Mouse (Mus musculus) mature B cell (primary cell): ENCODE measurements around the gene Hspb3.

Experiments used
- in situ Hi-C: fragments of 300-500 bp; cut with MboI; formaldehyde crosslinking; loops from 2 replicates; pipeline ENCODE4 v1.14.3; 2019

Hspb3 gene

DNA sequence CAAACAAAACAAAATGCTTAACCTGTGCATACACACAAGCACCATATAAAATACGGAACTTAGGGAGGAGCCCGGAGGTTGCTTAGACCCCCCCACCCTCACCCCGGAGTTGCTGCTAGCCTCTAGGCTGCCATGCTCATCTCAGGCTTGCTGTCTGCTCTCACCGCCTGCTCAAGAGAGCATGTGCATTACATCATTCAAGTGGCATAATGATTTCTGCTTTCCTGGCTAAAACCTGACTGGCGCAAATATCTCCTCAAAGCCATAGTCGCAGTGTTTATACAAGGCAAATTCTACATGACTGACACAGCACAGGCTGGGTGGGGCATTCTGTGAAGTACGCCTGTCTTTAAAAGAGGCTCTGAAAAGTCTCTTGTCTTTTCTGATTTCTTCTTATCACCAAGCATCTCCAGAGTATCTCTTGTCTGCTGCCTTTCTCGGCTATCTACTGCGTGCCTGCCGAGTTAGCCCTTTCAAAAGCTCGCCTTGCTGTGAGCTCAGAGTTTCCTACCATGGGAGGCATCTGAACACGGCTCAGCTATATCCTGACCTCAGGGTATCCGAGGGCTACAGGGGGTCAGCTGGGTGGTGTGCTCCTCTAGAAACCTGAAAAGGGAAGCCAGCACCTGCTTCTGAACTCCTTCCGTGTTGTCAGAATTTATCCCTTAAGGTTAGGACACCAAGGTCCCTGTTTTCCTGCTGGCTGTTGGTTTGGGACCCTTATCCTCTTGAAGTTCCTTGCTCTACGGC, 28.6 kb downstream of the Hspb3 start:
- in situ Hi-C loops, result no loop called here

DNA sequence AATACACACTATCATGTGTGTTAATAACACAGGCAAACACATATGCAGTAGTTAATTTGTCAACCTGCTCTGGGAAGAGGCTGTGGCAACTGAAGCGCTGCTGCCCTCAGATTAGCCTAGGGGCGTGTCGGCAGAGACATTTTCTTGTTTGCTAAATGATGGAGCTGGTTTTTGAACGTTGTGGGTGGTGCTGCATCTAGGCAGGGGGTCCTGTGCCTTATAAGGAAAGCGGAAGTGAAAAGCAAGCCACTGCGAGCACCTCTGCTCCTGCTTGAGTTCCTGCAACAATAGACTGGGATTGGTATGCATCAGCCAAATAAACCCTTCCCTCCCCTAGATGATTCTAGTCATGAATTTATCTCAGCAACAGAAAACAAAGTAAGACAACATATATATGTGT, 31.0 kb downstream of the Hspb3 start:
- in situ Hi-C loops, result no loop called here

GRCm38 (mm10) chr13:113627601-113628000, 35.9 kb downstream of the Hspb3 start:
- in situ Hi-C loops, result no loop called here

- in situ Hi-C loops, result no loop called here
These were observed 40.6 kb downstream of the Hspb3 start for GRCm38 (mm10) chr13:113622865-113623255.

DNA sequence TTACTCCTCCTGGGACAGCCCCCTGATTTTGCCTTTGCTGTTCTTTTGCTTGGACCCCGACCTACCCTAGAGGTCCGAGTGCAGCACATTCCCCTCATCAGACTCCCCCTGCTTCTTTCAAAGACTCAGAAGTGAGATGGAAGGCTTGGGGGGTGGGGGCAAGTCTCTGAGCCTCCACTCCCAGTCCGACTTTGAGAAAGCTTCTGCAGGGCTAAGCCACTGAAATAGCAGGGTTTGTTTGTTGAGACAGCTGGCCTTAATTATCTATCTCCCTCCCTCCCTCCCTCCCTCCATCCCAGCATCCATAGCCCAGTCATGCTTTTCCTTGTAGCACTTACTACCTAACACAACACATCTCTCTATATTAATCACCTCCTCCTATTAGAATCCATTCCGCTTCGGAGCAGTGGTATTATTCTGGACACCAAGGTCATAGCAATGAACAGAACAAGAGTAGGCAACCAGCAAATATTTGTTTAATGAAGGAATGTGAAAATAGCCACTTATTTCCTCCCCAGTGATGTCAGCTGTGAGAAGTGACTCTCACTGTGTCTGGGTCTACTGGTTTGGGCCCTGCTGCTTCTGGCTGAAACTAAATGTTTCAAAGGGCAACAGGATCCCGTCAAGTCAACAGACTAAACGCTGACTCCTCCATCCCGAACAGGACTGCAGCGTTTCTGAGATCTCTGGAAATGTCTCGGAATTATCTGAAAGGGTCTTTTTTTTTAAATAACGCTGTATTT, 41.2 kb downstream of the Hspb3 start:
- in situ Hi-C loops, result no loop called here

GRCm38 (mm10) chr13:113619003-113619402, 44.5 kb downstream of the Hspb3 start:
- in situ Hi-C loops, result loop anchor here (10.0 kb wide), 1 partner anchor 284 kb away; no protein-coding TSS in a partner anchor

DNA sequence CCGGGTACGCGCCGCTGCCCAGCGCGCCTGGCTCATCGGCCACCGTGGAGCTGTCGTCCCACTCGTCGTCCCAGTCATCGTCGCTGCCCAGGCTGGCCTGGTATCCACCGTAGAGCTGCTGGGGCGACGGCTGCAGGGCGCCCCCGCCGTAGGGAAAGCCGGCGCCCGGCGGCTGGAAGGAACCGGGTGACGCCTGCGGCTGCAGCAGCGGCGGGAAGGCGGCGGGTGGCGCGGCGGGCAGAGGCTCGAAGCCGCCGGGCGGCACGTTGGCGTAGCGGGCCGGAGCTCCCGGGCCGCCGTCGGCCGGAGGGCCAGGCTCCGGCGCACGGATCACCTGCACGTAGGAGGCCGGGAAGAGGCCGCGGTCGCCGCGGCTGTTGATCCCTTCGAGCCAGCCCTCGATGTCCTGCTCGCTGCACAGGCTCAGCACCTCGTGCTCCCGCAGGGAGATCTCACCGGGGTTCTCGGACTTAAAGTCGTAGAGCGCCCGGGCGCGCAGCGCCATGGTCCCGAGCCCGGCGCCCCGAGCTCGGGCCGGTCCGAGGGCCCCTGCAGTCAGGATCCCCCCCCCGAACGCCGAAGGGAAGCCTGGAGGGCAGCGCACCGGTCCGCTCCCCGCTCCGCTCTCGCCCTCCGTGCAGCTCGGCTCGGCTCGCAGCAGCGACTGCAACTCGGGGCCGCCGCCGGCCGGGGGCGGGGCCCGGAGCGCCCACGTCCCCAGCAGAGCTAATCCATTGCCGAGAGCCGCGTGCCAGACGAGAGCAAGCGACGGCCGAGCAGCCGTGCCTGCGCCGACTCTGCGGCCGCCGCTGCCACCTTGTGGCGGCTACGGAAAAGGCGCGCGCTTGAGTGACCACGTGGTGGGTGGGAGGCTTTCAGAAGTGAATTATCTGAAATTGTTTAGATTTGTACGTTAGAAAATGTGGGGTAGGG, 45.3 kb downstream of the Hspb3 start, which contains the start of gene Snx18:
Gene Snx18 (minus strand): TSS at position 674 of the 933 bp plus-strand sequence.
- in situ Hi-C loops, result loop anchor here (10.0 kb wide), 1 partner anchor 283 kb away; no protein-coding TSS in a partner anchor

DNA sequence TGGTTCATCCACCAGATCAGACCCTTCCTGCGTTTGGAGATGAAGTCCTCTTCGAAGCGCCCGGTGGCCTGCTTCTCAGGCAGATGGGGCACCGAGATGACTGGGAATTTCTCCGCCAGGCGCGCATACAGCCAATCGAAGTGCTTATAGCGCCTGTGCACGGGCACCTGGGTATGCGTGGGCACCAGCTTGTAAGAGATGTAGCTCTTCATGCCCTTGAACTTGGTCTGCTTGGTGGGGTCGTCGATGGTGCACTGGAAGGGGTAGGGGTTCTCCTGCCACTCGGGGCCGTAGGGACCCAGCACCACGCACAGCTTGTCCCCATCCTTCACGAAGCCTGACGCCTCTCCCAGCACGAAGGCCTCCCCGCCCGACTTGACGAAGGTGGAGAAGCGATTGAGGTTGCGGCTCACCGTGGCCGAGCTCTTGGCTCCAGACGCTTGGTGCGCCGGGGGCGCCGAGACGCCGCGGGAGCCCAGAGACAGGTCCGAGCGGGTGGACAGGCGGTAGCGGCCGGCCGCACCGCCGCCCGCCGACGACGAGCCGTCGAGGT, 46.1 kb downstream of the Hspb3 start:
- in situ Hi-C loops, result loop anchor here (10.0 kb wide), 1 partner anchor 283 kb away; no protein-coding TSS in a partner anchor

- in situ Hi-C loops, result loop anchor here (10.0 kb wide), 1 partner anchor 282 kb away; no protein-coding TSS in a partner anchor
These were observed 46.6 kb downstream of the Hspb3 start for GRCm38 (mm10) chr13:113616751-113617337.

- in situ Hi-C loops, result loop anchor here (10.0 kb wide), 1 partner anchor 281 kb away; no protein-coding TSS in a partner anchor
These were observed 47.4 kb downstream of the Hspb3 start for GRCm38 (mm10) chr13:113615971-113616671.

DNA sequence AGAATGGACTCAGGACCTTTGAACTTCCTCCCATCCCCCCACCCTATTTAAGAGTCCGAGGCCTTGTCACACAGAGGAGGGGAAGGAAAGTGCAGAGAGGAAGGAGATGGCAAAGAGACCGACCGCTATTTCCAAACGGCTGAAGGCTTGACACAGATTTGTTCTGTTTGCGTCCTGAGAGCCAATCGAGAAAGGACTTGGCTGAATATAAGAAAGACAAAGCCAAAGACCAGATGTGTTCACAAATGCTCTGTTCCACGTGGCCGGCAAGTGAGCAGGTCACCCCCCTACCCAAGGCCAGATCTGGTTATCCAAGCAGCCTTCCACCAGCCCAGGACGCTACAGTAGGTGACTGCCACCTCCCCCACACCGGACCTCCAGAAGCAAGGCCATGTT, 47.9 kb downstream of the Hspb3 start:
- in situ Hi-C loops, result loop anchor here (10.0 kb wide), 1 partner anchor 281 kb away; no protein-coding TSS in a partner anchor

GRCm38 (mm10) chr13:113614635-113615545, 48.6 kb downstream of the Hspb3 start:
- in situ Hi-C loops, result loop anchor here (10.0 kb wide), 1 partner anchor 280 kb away; no protein-coding TSS in a partner anchor

- in situ Hi-C loops, result loop anchor here (10.0 kb wide), 1 partner anchor 279 kb away; no protein-coding TSS in a partner anchor
These were observed 49.6 kb downstream of the Hspb3 start for GRCm38 (mm10) chr13:113613882-113614281.

GRCm38 (mm10) chr13:113613341-113613740, 50.1 kb downstream of the Hspb3 start:
- in situ Hi-C loops, result loop anchor here (10.0 kb wide), 1 partner anchor 279 kb away; no protein-coding TSS in a partner anchor
